Mouse (Mus musculus): ENCODE measurements around the gene Coro6.

GRCm38 (mm10) chr11:77468397-77468796, 6.2 kb downstream of the Coro6 start:
- TF ChIP-seq CTCF (IDR thresholded peaks at IDR 0.05; ENCODE audit: control insufficient read depth, insufficient read depth, insufficient replicate concordance, low read depth, low read length) (no peak), POLR2A (IDR thresholded peaks at IDR 0.05; ENCODE audit: control insufficient read depth, low read depth, low read length) (no peak)

Data from testis, adult 2 months (tissue).